Mouse (Mus musculus) midbrain, embryonic 10.5 days (tissue): ENCODE measurements around the gene Srgap3. TPM values are rescaled to one million over a fixed set of nuclear protein-coding genes. Genes with fewer than 3 reads are reported as not detected.

Source experiments
- DNase-seq: peaks from one replicate; pipeline ENCODE4 v3.0.0-alpha.2; 2017; ENCODE audit warnings: low spot score
- H3K27ac ChIP-seq: fragments of 300-500 bp; sonication (generic); replicated peaks from 2 replicates; pipeline ENCODE4 v1.5.1; 2016; ENCODE audit warnings: mild to moderate bottlenecking
- H3K27me3 ChIP-seq: fragments of 300-500 bp; sonication (generic); 2 replicates; pipeline ENCODE4 v1.6.1; 2016; ENCODE audit warnings: low read depth, mild to moderate bottlenecking; ENCODE audit not compliant: poor library complexity, severe bottlenecking
- H3K36me3 ChIP-seq: fragments of 300-500 bp; sonication (generic); 2 replicates; pipeline ENCODE4 v1.6.1; 2016; ENCODE audit warnings: mild to moderate bottlenecking, moderate library complexity
- H3K4me1 ChIP-seq: fragments of 300-500 bp; sonication (generic); 2 replicates; pipeline ENCODE4 v1.6.1; 2016
- H3K4me3 ChIP-seq: fragments of 300-500 bp; sonication (generic); 2 replicates; pipeline ENCODE4 v1.5.1; 2016; ENCODE audit warnings: mild to moderate bottlenecking, moderate library complexity
- H3K9me3 ChIP-seq: fragments of 300-500 bp; sonication (generic); replicated peaks from 2 replicates; pipeline ENCODE4 v1.6.1; 2016; ENCODE audit warnings: mild to moderate bottlenecking
- WGBS: fragments of 180-500 bp; shearing (Covaris S2); methylation state at CpG from one replicate; pipeline ENCODE4 v1.1.7; 2016; 5-methylcytosine and 5-hydroxymethylcytosine counted together
- polyA plus RNA-seq: library from polyadenylated mRNA; unstranded; fragments of >200 nt; fragmentation: Nextera tagmentation; extraction: Ambion mirVana; gene quantifications from 2 replicates; pipeline ENCODE4 v1.2.1, GENCODE M21; 2016

The Srgap3 gene
- polyA plus RNA-seq, 1 experiment from 2014 or later, result 30.9 TPM

GRCm38 (mm10) chr6:112810521-112810830, 136.6 kb downstream of the Srgap3 start:
- Histone ChIP-seq H3K4me3 (peak overlapping the region; percentile 25; the same call in 1 of the 2 replicates), H3K4me1 (peaks cover 74% of the 10 kb centered on the region)

GRCm38 (mm10) chr6:112809658-112810520, 137.2 kb downstream of the Srgap3 start:
- peaks cover 57% of the 10 kb centered on the region for H3K36me3 ChIP-seq
- peaks cover 68% of the 10 kb centered on the region for H3K4me1 ChIP-seq
- H3K4me3 ChIP-seq, result peak overlapping the region; percentile 25
- peak; percentile 79 for DNase-seq
- H3K27ac ChIP-seq, result peak overlapping the region; percentile 91
- 24% methylated on average over 15 of the region's 15 CpGs for WGBS
- H3K27me3 ChIP-seq, result no peaks in the 10 kb centered on the region
- peaks cover 7% of the 10 kb centered on the region; the same call in 1 of the 2 replicates for H3K9me3 ChIP-seq

More at GRCm38 (mm10) chr6:112810521-112810830, 136.6 kb downstream of the Srgap3 start:
- DNase-seq, result no peak
- Histone ChIP-seq H3K27me3 (no peaks in the 10 kb centered on the region), H3K27ac (peak overlapping the region; percentile 91), H3K36me3 (peaks cover 59% of the 10 kb centered on the region), H3K9me3 (peaks cover 7% of the 10 kb centered on the region; the same call in 1 of the 2 replicates)
- WGBS, result 63% methylated on average over 4 of the region's 4 CpGs

GRCm38 (mm10) chr6:112808738-112809137, 138.3 kb downstream of the Srgap3 start:
- 82% methylated on average over 9 of the region's 9 CpGs for WGBS
- H3K27ac ChIP-seq, result peak overlapping the region; percentile 91
- H3K4me3 ChIP-seq, result 0 out of 2 replicates have a peak overlapping the region, but pooled peaks have one; percentile 2
- H3K27me3 ChIP-seq, result no peaks in the 10 kb centered on the region
- no peak for DNase-seq
- H3K36me3 ChIP-seq, result peaks cover 55% of the 10 kb centered on the region
- H3K4me1 ChIP-seq, result peaks cover 57% of the 10 kb centered on the region
- peaks cover 7% of the 10 kb centered on the region; the same call in 1 of the 2 replicates for H3K9me3 ChIP-seq

- no peak overlapping the region for H3K27ac ChIP-seq
- 87% methylated on average over 3 of the region's 3 CpGs for WGBS
- H3K9me3 ChIP-seq, result peaks cover 7% of the 10 kb centered on the region; the same call in 1 of the 2 replicates
- H3K27me3 ChIP-seq, result no peaks in the 10 kb centered on the region
- peaks cover 3% of the 10 kb centered on the region; the same call in 1 of the 2 replicates for H3K4me1 ChIP-seq
- no peak overlapping the region for H3K4me3 ChIP-seq
- DNase-seq, result no peak
- peaks cover 83% of the 10 kb centered on the region for H3K36me3 ChIP-seq
Measured at GRCm38 (mm10) chr6:112801917-112802316, 145.1 kb downstream of the Srgap3 start.

- Histone ChIP-seq H3K36me3 (peaks cover 91% of the 10 kb centered on the region), H3K27me3 (no peaks in the 10 kb centered on the region), H3K27ac (no peak overlapping the region), H3K9me3 (no peaks in the 10 kb centered on the region), H3K4me1 (peaks cover 3% of the 10 kb centered on the region; the same call in 1 of the 2 replicates), H3K4me3 (no peak overlapping the region)
- WGBS, result 88% methylated on average over 5 of the region's 5 CpGs
- no peak for DNase-seq
Measured at GRCm38 (mm10) chr6:112798378-112798777, 148.7 kb downstream of the Srgap3 start.

GRCm38 (mm10) chr6:112796607-112797006, 150.5 kb downstream of the Srgap3 start:
- no peak for DNase-seq
- WGBS, result 98% methylated on average over 2 of the region's 2 CpGs
- H3K4me1 ChIP-seq, result peaks cover 4% of the 10 kb centered on the region; the same call in 1 of the 2 replicates
- peaks cover 92% of the 10 kb centered on the region for H3K36me3 ChIP-seq
- no peak overlapping the region for H3K4me3 ChIP-seq
- no peaks in the 10 kb centered on the region for H3K9me3 ChIP-seq
- no peaks in the 10 kb centered on the region for H3K27me3 ChIP-seq
- H3K27ac ChIP-seq, result no peak overlapping the region

GRCm38 (mm10) chr6:112793887-112794286, 153.2 kb downstream of the Srgap3 start:
- WGBS, result 94% methylated on average over 5 of the region's 5 CpGs
- Histone ChIP-seq H3K4me3 (no peak overlapping the region), H3K36me3 (peaks cover 89% of the 10 kb centered on the region), H3K27ac (no peak overlapping the region), H3K27me3 (no peaks in the 10 kb centered on the region), H3K9me3 (no peaks in the 10 kb centered on the region), H3K4me1 (peaks cover 28% of the 10 kb centered on the region)
- DNase-seq, result no peak

- Histone ChIP-seq H3K9me3 (peaks cover 6% of the 10 kb centered on the region; the same call in 1 of the 2 replicates), H3K27ac (peak overlapping the region; percentile 42), H3K4me3 (no peak overlapping the region), H3K36me3 (peaks cover 94% of the 10 kb centered on the region), H3K27me3 (no peaks in the 10 kb centered on the region), H3K4me1 (peaks cover 35% of the 10 kb centered on the region)
- DNase-seq, result no peak
- WGBS, result 85% methylated on average over 6 of the region's 6 CpGs
Measured at GRCm38 (mm10) chr6:112789901-112790300, 157.2 kb downstream of the Srgap3 start.

- 29% methylated on average over 10 of the region's 10 CpGs for WGBS
- no peak for DNase-seq
- Histone ChIP-seq H3K4me1 (peaks cover 35% of the 10 kb centered on the region), H3K27me3 (no peaks in the 10 kb centered on the region), H3K36me3 (peaks cover 90% of the 10 kb centered on the region), H3K9me3 (peaks cover 10% of the 10 kb centered on the region; the same call in 1 of the 2 replicates), H3K4me3 (no peak overlapping the region), H3K27ac (peak overlapping the region; percentile 56; the same call in 1 of the 2 replicates)
Measured at GRCm38 (mm10) chr6:112788617-112789016, 158.4 kb downstream of the Srgap3 start.

- H3K4me3 ChIP-seq, result no peak overlapping the region
- no peak for DNase-seq
- H3K36me3 ChIP-seq, result peaks cover 89% of the 10 kb centered on the region
- H3K4me1 ChIP-seq, result peaks cover 35% of the 10 kb centered on the region
- no peaks in the 10 kb centered on the region for H3K27me3 ChIP-seq
- peak overlapping the region; percentile 56; the same call in 1 of the 2 replicates for H3K27ac ChIP-seq
- H3K9me3 ChIP-seq, result peaks cover 10% of the 10 kb centered on the region; the same call in 1 of the 2 replicates
- 89% methylated on average over 1 of the region's 1 CpGs for WGBS
Measured at GRCm38 (mm10) chr6:112788174-112788573, 158.9 kb downstream of the Srgap3 start.

- no peak overlapping the region for H3K4me3 ChIP-seq
- H3K36me3 ChIP-seq, result peaks cover 92% of the 10 kb centered on the region
- H3K27me3 ChIP-seq, result no peaks in the 10 kb centered on the region
- 86% methylated on average over 10 of the region's 10 CpGs for WGBS
- no peaks in the 10 kb centered on the region for H3K4me1 ChIP-seq
- peaks cover 10% of the 10 kb centered on the region; the same call in 1 of the 2 replicates for H3K9me3 ChIP-seq
- no peak for DNase-seq
- H3K27ac ChIP-seq, result no peak overlapping the region
Measured at GRCm38 (mm10) chr6:112781409-112782093, 165.5 kb downstream of the Srgap3 start.

GRCm38 (mm10) chr6:112778211-112778610, 168.9 kb downstream of the Srgap3 start:
- WGBS, result 96% methylated on average over 3 of the region's 3 CpGs
- Histone ChIP-seq H3K4me3 (no peak overlapping the region), H3K27ac (no peak overlapping the region), H3K36me3 (peaks cover 100% of the 10 kb centered on the region), H3K27me3 (no peaks in the 10 kb centered on the region), H3K4me1 (no peaks in the 10 kb centered on the region), H3K9me3 (no peaks in the 10 kb centered on the region)
- no peak for DNase-seq
